ENCODE assay signal across 9 mouse cellular contexts in the genomic region with DNA sequence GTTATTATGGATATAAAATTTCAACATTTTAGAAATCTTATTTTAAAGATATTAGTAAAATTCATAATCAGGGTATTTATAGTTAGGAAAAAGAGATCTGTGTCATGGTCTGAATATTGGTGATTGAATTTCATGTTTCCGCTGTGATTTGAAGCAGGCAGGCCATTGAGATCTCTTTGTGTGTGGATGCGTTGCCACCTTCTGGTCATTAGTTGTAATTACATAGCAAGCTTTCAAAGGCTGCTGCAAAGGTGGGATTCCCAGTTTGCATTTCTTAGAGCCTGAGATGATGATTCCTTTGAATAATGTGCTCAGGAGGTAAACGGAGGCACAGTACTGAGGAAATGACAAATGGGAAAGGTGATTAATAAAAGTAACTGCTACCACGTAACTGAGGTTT. TPM values are rescaled to one million over a fixed set of nuclear protein-coding genes. Genes with fewer than 3 reads are reported as not detected.
A peak's percentile ranks its signal among the peaks of the same experiment; 100 is the strongest.
DNase-seq lines count a peak whose midpoint lies in the region; ATAC-seq lines count a peak whose summit lies in the region.
"Had no signal": no experiment of that assay in that cellular context is flagged by ENCODE, and none has a peak within 500 bp of the region (broad histone marks: within the 10 kb centered on the region; RNA-seq: fewer than 3 reads in every experiment).

No protein-coding gene starts in this region.

- WGBS in large intestine, adult 2 months, result 22% methylated on average over 4 of the region's 4 CpGs

- ATAC-seq in frontal cortex, adult (ENCODE audit: low TSS enrichment), result peak; percentile 89
- peak; percentile 95 for ATAC-seq in megakaryocyte progenitor cell, adult 5-6 weeks (replicated peaks; ENCODE audit: poor library complexity)

- peak; percentile 7 for DNase-seq in thymus, postnatal 4 days
- no peak for DNase-seq in thymus, adult 18-20 months
- peak; percentile 21 for DNase-seq in c-Kit-positive CD71-positive TER-119-positive erythroid progenitor cells, embryonic 14.5 days (ENCODE audit: low spot score)
- DNase-seq in large intestine, adult 2 months (ENCODE audit: low read depth, low spot score), result peak; percentile 27
- DNase-seq in testis, postnatal 14 days (ENCODE audit: low spot score), result peak; percentile 6

RNA-seq across cellular contexts. Expression of a gene that starts 17.8 kb away (rescaled TPM):
- not detected in 2 replicates for polyA plus RNA-seq in large intestine, adult 2 months (2012; rRNA removed)
- not detected in 2 replicates for total RNA-seq in megakaryocyte progenitor cell, adult 5-6 weeks (2015)
- total RNA-seq in megakaryocyte progenitor cell, adult 5-6 weeks (2017), result not detected in 2 replicates
- polyA plus RNA-seq: heart, embryonic 15.5 days; small intestine, adult 2 months had no signal

RNA-seq across cellular contexts. Expression of a gene that starts 27.6 kb away (rescaled TPM):
- polyA plus RNA-seq in large intestine, adult 2 months (2012; rRNA removed), result not detected in 2 replicates
- not detected in 2 replicates for total RNA-seq in megakaryocyte progenitor cell, adult 5-6 weeks (2015)
- total RNA-seq in megakaryocyte progenitor cell, adult 5-6 weeks (2017), result not detected in 2 replicates
- polyA plus RNA-seq: heart, embryonic 15.5 days; small intestine, adult 2 months had no signal

RNA-seq across cellular contexts. Expression of a gene that starts 42.4 kb away (rescaled TPM):
- not detected in 2 replicates for polyA plus RNA-seq in large intestine, adult 2 months (2012; rRNA removed)
- total RNA-seq in megakaryocyte progenitor cell, adult 5-6 weeks (2015), result not detected in 2 replicates
- total RNA-seq in megakaryocyte progenitor cell, adult 5-6 weeks (2017), result not detected in 2 replicates
- polyA plus RNA-seq: small intestine, adult 2 months had no signal

RNA-seq across cellular contexts. Expression of a gene that starts 50.5 kb away (rescaled TPM):
- polyA plus RNA-seq in large intestine, adult 2 months (2012; rRNA removed), result not detected in 2 replicates
- total RNA-seq in megakaryocyte progenitor cell, adult 5-6 weeks (2015), result not detected in 2 replicates
- not detected in 2 replicates for total RNA-seq in megakaryocyte progenitor cell, adult 5-6 weeks (2017)
- polyA plus RNA-seq: heart, embryonic 15.5 days; small intestine, adult 2 months had no signal

Comparison
In these comparisons a context has a peak if more than half of its experiments do, and no peak if none do; other contexts are left out.
1. DNase-seq: peak in thymus, postnatal 4 days (single experiment), c-Kit-positive CD71-positive TER-119-positive erythroid progenitor cells, embryonic 14.5 days (single experiment), large intestine, adult 2 months (single experiment) and testis, postnatal 14 days (single experiment); none in thymus, adult 18-20 months (0 of 2).